Mouse (Mus musculus) urinary bladder, adult 2 months (tissue): ENCODE results near the gene Cnnm2. TPM values are rescaled to one million over a fixed set of nuclear protein-coding genes. Genes with fewer than 3 reads are reported as not detected.
"Not testable (repeated sequence)": the region's sequence is repeated elsewhere in the genome, so short reads cannot be mapped to it uniquely, and the experiment has no call there.

Experiments
- DNase-seq: peaks from one replicate; pipeline ENCODE4 v3.0.0; 2022; ENCODE audit warnings: low spot score
- polyA plus RNA-seq: library from polyadenylated mRNA; depleted of rRNA; stranded (reverse); fragments of >200 nt; gene quantifications from 2 replicates; pipeline ENCODE4 v1.2.3, GENCODE M21; 2012; rRNA removed

Cnnm2 gene
- polyA plus RNA-seq = 11.6 and 11.9 TPM in 2 replicates

GRCm38 (mm10) chr19:46761247-46761946, at the start of gene Cnnm2:
TSS of gene Cnnm2 (plus strand) at chr19:46761596.
- DNase-seq = peak; percentile 99

GRCm38 (mm10) chr19:46714234-46714633, 47.2 kb upstream of the Cnnm2 start:
- no peak for DNase-seq

- no peak for DNase-seq
Observed at GRCm38 (mm10) chr19:46715016-46715415, 46.4 kb upstream of the Cnnm2 start.

GRCm38 (mm10) chr19:46718150-46718549, 43.2 kb upstream of the Cnnm2 start:
- no peak for DNase-seq

- DNase-seq = no peak
Observed at GRCm38 (mm10) chr19:46724411-46724810, 37.0 kb upstream of the Cnnm2 start.

GRCm38 (mm10) chr19:46726142-46726541, 35.3 kb upstream of the Cnnm2 start:
- no peak for DNase-seq

- no peak for DNase-seq
Observed at GRCm38 (mm10) chr19:46727140-46727736, 34.2 kb upstream of the Cnnm2 start.

GRCm38 (mm10) chr19:46727945-46728540, 33.4 kb upstream of the Cnnm2 start:
- DNase-seq = no peak

- no peak for DNase-seq
Observed at GRCm38 (mm10) chr19:46728909-46729308, 32.5 kb upstream of the Cnnm2 start.

GRCm38 (mm10) chr19:46731351-46731750, 30.0 kb upstream of the Cnnm2 start:
- no peak for DNase-seq

GRCm38 (mm10) chr19:46732673-46733072, 28.7 kb upstream of the Cnnm2 start:
- DNase-seq = not testable (repeated sequence)

- DNase-seq = no peak
Observed at GRCm38 (mm10) chr19:46733626-46734025, 27.8 kb upstream of the Cnnm2 start.

- no peak for DNase-seq
Observed at GRCm38 (mm10) chr19:46735241-46735640, 26.2 kb upstream of the Cnnm2 start.

- DNase-seq = no peak
Observed at GRCm38 (mm10) chr19:46737106-46737505, 24.3 kb upstream of the Cnnm2 start.

- no peak for DNase-seq
Observed at GRCm38 (mm10) chr19:46740341-46741008, 20.9 kb upstream of the Cnnm2 start.

- no peak for DNase-seq
Observed at GRCm38 (mm10) chr19:46741574-46741973, 19.8 kb upstream of the Cnnm2 start.

- DNase-seq = no peak
Observed at GRCm38 (mm10) chr19:46744681-46745080, 16.7 kb upstream of the Cnnm2 start.

GRCm38 (mm10) chr19:46747799-46748198, 13.6 kb upstream of the Cnnm2 start:
- DNase-seq = no peak

- DNase-seq = no peak
Observed at GRCm38 (mm10) chr19:46752235-46752634, 9.2 kb upstream of the Cnnm2 start.

GRCm38 (mm10) chr19:46755066-46755465, 6.3 kb upstream of the Cnnm2 start:
- peak; percentile 44 for DNase-seq

GRCm38 (mm10) chr19:46756221-46756620, 5.2 kb upstream of the Cnnm2 start:
- DNase-seq = no peak

- DNase-seq = no peak
Observed at GRCm38 (mm10) chr19:46759096-46759495, 2.3 kb upstream of the Cnnm2 start.

- not testable (repeated sequence) for DNase-seq
Observed at GRCm38 (mm10) chr19:46759909-46760308, 1.5 kb upstream of the Cnnm2 start.
